Mouse (Mus musculus) liver, adult 2 months (tissue): ENCODE results near the gene A830031A19Rik.

Experiments
- CTCF ChIP-seq: fragments of 200-500 bp; IDR thresholded peaks from 2 replicates; pipeline ENCODE4 v1.5.1; 2011; ENCODE audit warnings: low read depth, low read length, control low read depth
- POLR2A ChIP-seq: fragments of 200-500 bp; IDR thresholded peaks from 2 replicates; pipeline ENCODE4 v1.6.1; 2011; ENCODE audit warnings: low read length, control low read depth; ENCODE audit not compliant: insufficient read depth; ENCODE audit errors: extremely low read depth

GRCm38 (mm10) chr11:24091393-24092080 is 16.7 kb upstream of the A830031A19Rik start:
- no peak for TF ChIP-seq CTCF
- no peak for TF ChIP-seq POLR2A
